21 mouse cellular contexts compared by ENCODE assay signal in the genomic region with DNA sequence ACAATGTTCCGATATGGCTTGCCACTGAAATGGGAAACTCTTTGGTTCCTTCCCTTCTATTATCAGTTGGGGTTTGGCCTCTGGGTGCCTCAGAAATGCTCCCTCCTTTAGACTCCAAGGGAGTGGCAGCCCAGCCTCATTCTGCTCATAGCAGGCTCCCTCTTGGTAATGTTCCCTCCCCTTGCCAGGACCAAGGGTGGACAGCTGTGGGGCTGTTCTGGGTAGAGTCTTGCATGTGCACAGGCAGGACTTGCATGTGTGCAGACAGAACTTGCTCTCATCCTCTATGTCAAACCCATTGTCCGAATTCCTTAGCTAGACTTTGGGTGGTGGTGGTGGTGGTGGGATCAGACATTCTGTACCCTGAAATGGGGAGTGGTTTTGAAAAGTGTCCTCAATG.
A peak's percentile ranks its signal among the peaks of the same experiment; 100 is the strongest.
DNase-seq lines count a peak whose midpoint lies in the region; ATAC-seq and TF ChIP-seq lines count a peak whose summit lies in the region.
"Had no signal": no experiment of that assay in that cellular context is flagged by ENCODE, and none has a peak within 500 bp of the region (broad histone marks: within the 10 kb centered on the region; RNA-seq: fewer than 3 reads in every experiment).

No protein-coding gene starts in this region.

- no peaks in the 10 kb centered on the region for H3K36me3 ChIP-seq in heart, postnatal 0 days (replicated peaks; ENCODE audit: control insufficient read depth, insufficient read depth, low read length)
- H3K36me3 ChIP-seq in stomach, embryonic 16.5 days (ENCODE audit: control insufficient read depth, insufficient read depth, low read length), result no peaks in the 10 kb centered on the region
- no peaks in the 10 kb centered on the region for H3K36me3 ChIP-seq in stomach, postnatal 0 days (ENCODE audit: control insufficient read depth, insufficient read depth, low read length)
- no peaks in the 10 kb centered on the region for H3K36me3 ChIP-seq in liver, embryonic 14.5 days (replicated peaks; ENCODE audit: control insufficient read depth, insufficient read depth, low read depth)
- H3K36me3 ChIP-seq in thymus, adult 2 months (ENCODE audit: control insufficient read depth, insufficient read depth, low read length), result no peaks in the 10 kb centered on the region
- H3K36me3 ChIP-seq: hindbrain, embryonic 15.5 days; intestine, embryonic 15.5 days; limb, embryonic 10.5 days had no signal

- H3K4me3 ChIP-seq in heart, postnatal 0 days (ENCODE audit: low read depth, low read length), result no peak overlapping the region
- no peak overlapping the region for H3K4me3 ChIP-seq in stomach, embryonic 16.5 days (replicated peaks; ENCODE audit: low read length)
- H3K4me3 ChIP-seq in stomach, postnatal 0 days (ENCODE audit: low read depth, low read length), result no peak overlapping the region
- no peak overlapping the region for H3K4me3 ChIP-seq in liver, embryonic 14.5 days (ENCODE audit: insufficient read depth in 1 of 2, low read depth in 2 of 2, low read length in 2 of 2)
- H3K4me3 ChIP-seq in thymus, adult 2 months (ENCODE audit: control insufficient read depth, insufficient read depth, low read length), result no peak overlapping the region
- H3K4me3 ChIP-seq: erythroblast, embryonic 14.5 days; forebrain, embryonic 13.5 days; hindbrain, embryonic 15.5 days; intestine, embryonic 15.5 days; limb, embryonic 10.5 days had no signal

- ATAC-seq in heart, postnatal 0 days (ENCODE audit: insufficient read depth, low read depth), result no peak
- ATAC-seq in stomach, embryonic 16.5 days (ENCODE audit: insufficient read depth, low FRiP score), result 0 out of 2 replicates have a peak, but pooled peaks have one; percentile 13
- no peak for ATAC-seq in stomach, postnatal 0 days (ENCODE audit: low FRiP score, low TSS enrichment)
- 0 out of 2 replicates have a peak, but pooled peaks have one; percentile 34 for ATAC-seq in liver, embryonic 14.5 days (ENCODE audit: insufficient read depth)
- ATAC-seq: forebrain, embryonic 13.5 days; intestine, embryonic 15.5 days had no signal

- TF ChIP-seq CTCF in heart, postnatal 0 days (IDR thresholded peaks at IDR 0.05; ENCODE audit: low read depth), result no peak
- no peak for TF ChIP-seq CTCF in stomach, postnatal 0 days (IDR thresholded peaks at IDR 0.05; ENCODE audit: low read depth)
- no peak for TF ChIP-seq CTCF in liver, embryonic 14.5 days (IDR thresholded peaks at IDR 0.05; ENCODE audit: low read depth)
- no peak for TF ChIP-seq CTCF in thymus, adult 2 months (IDR thresholded peaks at IDR 0.05; ENCODE audit: borderline replicate concordance, control insufficient read depth, extremely low read depth, insufficient read depth, low read length, poor library complexity)

- peaks cover 21% of the 10 kb centered on the region for H3K4me1 ChIP-seq in heart, postnatal 0 days (ENCODE audit: control insufficient read depth, insufficient read depth)
- H3K4me1 ChIP-seq in stomach, embryonic 16.5 days (ENCODE audit: control insufficient read depth, insufficient read depth, low read length), result no peaks in the 10 kb centered on the region
- H3K4me1 ChIP-seq in stomach, postnatal 0 days (replicated peaks; ENCODE audit: control insufficient read depth, insufficient read depth), result no peaks in the 10 kb centered on the region
- H3K4me1 ChIP-seq in liver, embryonic 14.5 days (replicated peaks; ENCODE audit: control insufficient read depth in 2 of 2, insufficient read depth in 2 of 2, low read length in 1 of 2), result peaks cover 52 to 56% of the 10 kb centered on the region in 2 experiments
- peaks cover 24% of the 10 kb centered on the region for H3K4me1 ChIP-seq in thymus, adult 2 months (replicated peaks; ENCODE audit: control insufficient read depth, insufficient read depth, low read length)
- H3K4me1 ChIP-seq: forebrain, embryonic 13.5 days; hindbrain, embryonic 15.5 days; intestine, embryonic 15.5 days had no signal

- intact Hi-C loops in heart, postnatal 10 days (cut with DNase I), result no loop called here

- H3K27ac ChIP-seq in heart, postnatal 0 days (ENCODE audit: low read depth), result peak overlapping the region; percentile 96
- H3K27ac ChIP-seq in stomach, embryonic 16.5 days (ENCODE audit: low read length), result no peak overlapping the region
- H3K27ac ChIP-seq in stomach, postnatal 0 days (replicated peaks), result no peak overlapping the region
- no peak overlapping the region for H3K27ac ChIP-seq in liver, embryonic 14.5 days
- H3K27ac ChIP-seq in thymus, adult 2 months (ENCODE audit: control insufficient read depth, insufficient read depth, low read length), result no peak overlapping the region
- H3K27ac ChIP-seq: forebrain, embryonic 13.5 days; hindbrain, embryonic 15.5 days; intestine, embryonic 15.5 days; limb, embryonic 10.5 days had no signal

- TF ChIP-seq POLR2A in thymus, adult 2 months (IDR thresholded peaks at IDR 0.05; ENCODE audit: control insufficient read depth, extremely low read depth, insufficient read depth, low read length, poor library complexity), result no peak

- no peak overlapping the region for H3K4me2 ChIP-seq in heart, postnatal 0 days (ENCODE audit: low read depth, low read length)
- H3K4me2 ChIP-seq in stomach, embryonic 16.5 days (ENCODE audit: low read depth, low read length), result no peak overlapping the region
- H3K4me2 ChIP-seq in stomach, postnatal 0 days (replicated peaks; ENCODE audit: low read depth), result no peak overlapping the region
- no peak overlapping the region for H3K4me2 ChIP-seq in liver, embryonic 14.5 days (ENCODE audit: low read depth)
- H3K4me2 ChIP-seq: forebrain, embryonic 13.5 days; hindbrain, embryonic 15.5 days; intestine, embryonic 15.5 days; midbrain, embryonic 11.5 days had no signal

- TF ChIP-seq EP300 in heart, postnatal 0 days (IDR thresholded peaks at IDR 0.05; ENCODE audit: low read depth), result no peak
- no peak for TF ChIP-seq EP300 in stomach, postnatal 0 days (optimal IDR thresholded peaks at IDR 0.05)
- TF ChIP-seq EP300 in liver, embryonic 14.5 days (IDR thresholded peaks at IDR 0.05; ENCODE audit: low read depth), result no peak

- H3K9ac ChIP-seq in heart, postnatal 0 days (replicated peaks; ENCODE audit: low read depth, low read length), result no peak overlapping the region
- no peak overlapping the region for H3K9ac ChIP-seq in stomach, embryonic 16.5 days (ENCODE audit: low read length)
- no peak overlapping the region for H3K9ac ChIP-seq in stomach, postnatal 0 days (ENCODE audit: low read length)
- H3K9ac ChIP-seq in liver, embryonic 14.5 days (replicated peaks), result no peak overlapping the region
- H3K9ac ChIP-seq: forebrain, embryonic 13.5 days; hindbrain, embryonic 15.5 days; intestine, embryonic 15.5 days had no signal

- no peaks in the 10 kb centered on the region for H3K27me3 ChIP-seq in heart, postnatal 0 days (ENCODE audit: control insufficient read depth, insufficient read depth, low read length)
- H3K27me3 ChIP-seq in stomach, embryonic 16.5 days (ENCODE audit: control insufficient read depth, insufficient read depth, low read length), result no peaks in the 10 kb centered on the region
- H3K27me3 ChIP-seq in stomach, postnatal 0 days (ENCODE audit: control insufficient read depth, insufficient read depth, low read length), result no peaks in the 10 kb centered on the region
- H3K27me3 ChIP-seq in liver, embryonic 14.5 days (ENCODE audit: control insufficient read depth, insufficient read depth, low read length), result no peaks in the 10 kb centered on the region
- no peaks in the 10 kb centered on the region for H3K27me3 ChIP-seq in thymus, adult 2 months (ENCODE audit: control insufficient read depth, insufficient read depth, low read length)
- H3K27me3 ChIP-seq: forebrain, embryonic 13.5 days; hindbrain, embryonic 15.5 days; intestine, embryonic 15.5 days had no signal

- H3K9me3 ChIP-seq in heart, postnatal 0 days (replicated peaks; ENCODE audit: control insufficient read depth, low read length), result no peaks in the 10 kb centered on the region
- no peaks in the 10 kb centered on the region for H3K9me3 ChIP-seq in stomach, embryonic 16.5 days (replicated peaks; ENCODE audit: control insufficient read depth, low read length)
- H3K9me3 ChIP-seq in stomach, postnatal 0 days (ENCODE audit: control insufficient read depth, low read length), result no peaks in the 10 kb centered on the region
- no peaks in the 10 kb centered on the region for H3K9me3 ChIP-seq in liver, embryonic 14.5 days (ENCODE audit: control insufficient read depth, low read length)
- H3K9me3 ChIP-seq: forebrain, embryonic 13.5 days; hindbrain, embryonic 15.5 days; intestine, embryonic 15.5 days; limb, embryonic 10.5 days had no signal

- WGBS in heart, postnatal 0 days, result 81% methylated on average over 2 of the region's 2 CpGs
- 78% methylated on average over 2 of the region's 2 CpGs for WGBS in stomach, embryonic 16.5 days
- 81% methylated on average over 2 of the region's 2 CpGs for WGBS in stomach, postnatal 0 days
- 66% methylated on average over 2 of the region's 2 CpGs for WGBS in liver, embryonic 14.5 days (ENCODE audit: insufficient replicate concordance)
- 92% methylated on average over 2 of the region's 2 CpGs for WGBS in thymus, adult 2 months

- DNase-seq in heart, postnatal 0 days (ENCODE audit: low spot score), result no peak
- DNase-seq in heart, postnatal 10 days, result no peak
- DNase-seq in stomach, postnatal 0 days (ENCODE audit: low spot score), result no peak
- DNase-seq in liver, embryonic 14.5 days (ENCODE audit: low read depth in 3 of 3, low spot score in 3 of 3), result no peak
- peak; percentile 9 for DNase-seq in naive thymus-derived CD4-positive, alpha-beta T cell, adult 2 months (ENCODE audit: low read depth)
- DNase-seq in ovary, adult 18-20 months (ENCODE audit: low spot score), result no peak
- DNase-seq in thymus, adult 2 months, result no peak
- DNase-seq: adrenal gland, adult 2 months; cerebellum, adult 11 months; cerebellum, adult 9-11 months; heart, postnatal 4 days; kidney, adult 8-10 months; kidney, postnatal 14 days; right cerebral cortex, postnatal 14 days had no signal

Comparison
In these comparisons a context has a peak if more than half of its experiments do, and no peak if none do; other contexts are left out.
1. ATAC-seq: peak in stomach, embryonic 16.5 days (single experiment) and liver, embryonic 14.5 days (single experiment); none in heart, postnatal 0 days (single experiment) and stomach, postnatal 0 days (single experiment).